Mouse (Mus musculus) C2C12 (cell line): Measurements from ENCODE around the gene Grm7.

Experiments used
- CEBPB ChIP-seq: IDR thresholded peaks from one replicate; pipeline ENCODE4 v1.6.1; 2011; ENCODE audit warnings: low read depth, mild to moderate bottlenecking, control low read depth, moderate library complexity
- CTCF ChIP-seq: IDR thresholded peaks from one replicate; pipeline ENCODE4 v1.5.1; 2011; ENCODE audit not compliant: control insufficient read depth, insufficient read depth, insufficient read length
- MAX ChIP-seq: IDR thresholded peaks from one replicate; pipeline ENCODE4 v1.6.1; 2011; ENCODE audit warnings: mild to moderate bottlenecking, control low read depth
- MYOG ChIP-seq: IDR thresholded peaks from one replicate; pipeline ENCODE4 v1.6.1; 2011; ENCODE audit not compliant: control insufficient read depth, insufficient read length; ENCODE audit errors: extremely low read depth
- USF1 ChIP-seq: IDR thresholded peaks from one replicate; pipeline ENCODE4 v1.6.1; 2011; ENCODE audit warnings: low read depth, mild to moderate bottlenecking, control low read depth, moderate library complexity

- no peak for TF ChIP-seq MAX
- TF ChIP-seq CTCF = no peak
- no peak for TF ChIP-seq USF1
- TF ChIP-seq CEBPB = no peak
- no peak for TF ChIP-seq MYOG
These were observed 23.1 kb downstream of the Grm7 start for GRCm38 (mm10) chr6:110668447-110668846.
